17 mouse cellular contexts compared by ENCODE assay signal in the genomic region with DNA sequence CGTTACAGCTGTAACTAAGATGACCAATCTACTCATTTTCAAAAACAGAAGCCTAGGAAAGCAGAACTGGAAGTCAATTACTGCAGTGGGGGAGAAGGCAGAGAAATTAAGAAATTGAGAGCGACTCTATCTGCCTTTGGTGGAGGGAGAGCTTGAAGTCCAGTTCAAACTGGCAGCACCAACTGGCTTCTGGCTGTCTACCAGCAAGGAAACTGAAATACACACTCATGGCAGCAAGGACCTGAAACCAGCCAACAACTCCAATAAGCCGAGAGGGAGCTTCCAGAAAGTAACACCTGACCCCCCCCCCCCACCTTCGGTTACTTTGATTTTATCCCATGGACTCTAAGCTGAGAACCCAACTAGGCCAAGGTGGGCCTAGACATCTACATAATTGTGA.
DNase-seq lines count a peak whose midpoint lies in the region; TF ChIP-seq lines count a peak whose summit lies in the region.
"Had no signal": no experiment of that assay in that cellular context is flagged by ENCODE, and none has a peak within 500 bp of the region (broad histone marks: within the 10 kb centered on the region; RNA-seq: fewer than 3 reads in every experiment).

No protein-coding gene starts in this region.

- DNase-seq in cerebellum, postnatal 14 days = peak; percentile 32 to 36
- no peak for DNase-seq in cerebellum, adult 9-10 months
- DNase-seq in adipocyte (ENCODE audit: low spot score) = peak; percentile 56
- DNase-seq in gastrocnemius, adult 2 months = peak; percentile 86
- peak; percentile 73 for DNase-seq in gastrocnemius, postnatal 25 days
- no peak for DNase-seq in left cerebral cortex, postnatal 14 days (ENCODE audit: low spot score in 2 of 2)
- no peak for DNase-seq in frontal cortex, postnatal 10 days (ENCODE audit: low spot score in 2 of 2)
- DNase-seq: adrenal gland, postnatal 36 days; cerebellum, adult 2 months; forebrain, postnatal 0 days; kidney, adult 8-10 months had no signal

- H3K4me3 ChIP-seq in gastrocnemius, adult 2 months = peak overlapping the region; percentile 27; the same call in 1 of the 2 replicates
- H3K4me3 ChIP-seq: embryonic facial prominence, embryonic 10.5 days; forebrain, embryonic 13.5 days; heart, embryonic 12.5 days; hindbrain, embryonic 10.5 days; intestine, embryonic 15.5 days had no signal

- peak overlapping the region; percentile 82 for H3K27ac ChIP-seq in gastrocnemius, adult 2 months
- H3K27ac ChIP-seq: embryonic facial prominence, embryonic 10.5 days; forebrain, embryonic 13.5 days; hindbrain, embryonic 10.5 days; hindbrain, embryonic 14.5 days; intestine, embryonic 15.5 days had no signal

- intact Hi-C loops in gastrocnemius, adult 2 months (cut with DNase I) = no loop called here
- intact Hi-C loops in left cerebral cortex, postnatal 14 days (cut with DNase I) = no loop called here

- TF ChIP-seq CTCF in gastrocnemius, adult 2 months (IDR thresholded peaks at IDR 0.05) = no peak

Comparison
In these comparisons a context has a peak if more than half of its experiments do, and no peak if none do; other contexts are left out.
1. DNase-seq: peak in cerebellum, postnatal 14 days (2 of 2), adipocyte (single experiment), gastrocnemius, adult 2 months (single experiment) and gastrocnemius, postnatal 25 days (single experiment); none in cerebellum, adult 9-10 months (single experiment), left cerebral cortex, postnatal 14 days (0 of 2) and frontal cortex, postnatal 10 days (0 of 2).